ENCODE assay signal across 8 mouse cellular contexts in genomic region chr6:124414927-124415325, GRCm38 (mm10). TPM values are rescaled to one million over a fixed set of nuclear protein-coding genes. Genes with fewer than 3 reads are reported as not detected.
A peak's percentile ranks its signal among the peaks of the same experiment; 100 is the strongest.
DNase-seq lines count a peak whose midpoint lies in the region; ATAC-seq lines count a peak whose summit lies in the region.

Gene Pex5 (minus strand): TSS chr6:124415067.

- no peaks in the 10 kb centered on the region for H3K36me3 ChIP-seq in forebrain, embryonic 11.5 days (ENCODE audit: control insufficient read depth, insufficient read depth, low read length)
- peaks cover 6% of the 10 kb centered on the region; the same call in 1 of the 2 replicates for H3K36me3 ChIP-seq in heart, embryonic 16.5 days (ENCODE audit: control insufficient read depth, insufficient read depth)
- peaks cover 19% of the 10 kb centered on the region for H3K36me3 ChIP-seq in liver, embryonic 15.5 days (replicated peaks)
- H3K36me3 ChIP-seq in neural tube, embryonic 12.5 days = peaks cover 14% of the 10 kb centered on the region

- H3K4me2 ChIP-seq in forebrain, embryonic 11.5 days (ENCODE audit: low read depth, low read length, severe bottlenecking) = peak within 1 kb of the TSS; percentile 69
- H3K4me2 ChIP-seq in heart, embryonic 16.5 days (ENCODE audit: low read depth, low read length) = peak within 1 kb of the TSS; percentile 88
- H3K4me2 ChIP-seq in liver, embryonic 15.5 days = peak within 1 kb of the TSS; percentile 96
- H3K4me2 ChIP-seq in neural tube, embryonic 12.5 days (replicated peaks) = peak within 1 kb of the TSS; percentile 70

- DNase-seq in CD8-positive naive resting alpha-beta T cell, adult 2 months (ENCODE audit: low read depth in 2 of 2, low spot score in 2 of 2) = peak; percentile 75 to 83
- DNase-seq in c-Kit-positive CD71-negative TER-119-negative erythroid progenitor cells, embryonic 14.5 days (ENCODE audit: low read depth) = peak; percentile 86
- peak; percentile 96 for DNase-seq in forebrain, embryonic 11.5 days (ENCODE audit: low spot score)
- peak; percentile 98 to 99 for DNase-seq in kidney, postnatal 36 days
- peak; percentile 94 for DNase-seq in telencephalon, adult 2 months (ENCODE audit: low read depth, low spot score)

- ATAC-seq in forebrain, embryonic 11.5 days (replicated peaks; ENCODE audit: low FRiP score) = peak; percentile 96
- peak; percentile 97 for ATAC-seq in heart, embryonic 16.5 days (replicated peaks; ENCODE audit: extremely low read depth, insufficient read depth, low FRiP score)
- ATAC-seq in liver, embryonic 15.5 days (ENCODE audit: insufficient read depth) = peak; percentile 90
- ATAC-seq in neural tube, embryonic 12.5 days (ENCODE audit: low FRiP score, low read depth) = peak; percentile 96

- H3K4me1 ChIP-seq in forebrain, embryonic 11.5 days (replicated peaks; ENCODE audit: control insufficient read depth, insufficient read depth, low read length) = peaks cover 4% of the 10 kb centered on the region; the same call in 1 of the 2 replicates
- peaks cover 16% of the 10 kb centered on the region for H3K4me1 ChIP-seq in heart, embryonic 16.5 days (ENCODE audit: control insufficient read depth, insufficient read depth, low read length)
- H3K4me1 ChIP-seq in liver, embryonic 15.5 days (replicated peaks) = peaks cover 35% of the 10 kb centered on the region
- peaks cover 13% of the 10 kb centered on the region for H3K4me1 ChIP-seq in neural tube, embryonic 12.5 days

- H3K4me3 ChIP-seq in forebrain, embryonic 11.5 days (ENCODE audit: low read depth, low read length) = peak within 1 kb of the TSS; percentile 84
- H3K4me3 ChIP-seq in heart, embryonic 16.5 days (ENCODE audit: low read length) = peak within 1 kb of the TSS; percentile 94
- peak within 1 kb of the TSS; percentile 91 for H3K4me3 ChIP-seq in liver, embryonic 15.5 days (replicated peaks)
- peak within 1 kb of the TSS; percentile 95 for H3K4me3 ChIP-seq in neural tube, embryonic 12.5 days

- no peaks in the 10 kb centered on the region for H3K9me3 ChIP-seq in forebrain, embryonic 11.5 days (ENCODE audit: control insufficient read depth, low read length)
- H3K9me3 ChIP-seq in heart, embryonic 16.5 days (replicated peaks; ENCODE audit: control insufficient read depth, low read length) = no peaks in the 10 kb centered on the region
- H3K9me3 ChIP-seq in liver, embryonic 15.5 days (replicated peaks) = no peaks in the 10 kb centered on the region
- H3K9me3 ChIP-seq in neural tube, embryonic 12.5 days = no peaks in the 10 kb centered on the region

- H3K27me3 ChIP-seq in forebrain, embryonic 11.5 days (ENCODE audit: control insufficient read depth, insufficient read depth, low read length) = no peaks in the 10 kb centered on the region
- no peaks in the 10 kb centered on the region for H3K27me3 ChIP-seq in heart, embryonic 16.5 days (ENCODE audit: control insufficient read depth, insufficient read depth, low read length)
- no peaks in the 10 kb centered on the region for H3K27me3 ChIP-seq in liver, embryonic 15.5 days
- H3K27me3 ChIP-seq in neural tube, embryonic 12.5 days (replicated peaks) = no peaks in the 10 kb centered on the region

- H3K27ac ChIP-seq in forebrain, embryonic 11.5 days (ENCODE audit: low read depth, low read length) = peak within 1 kb of the TSS; percentile 31
- H3K27ac ChIP-seq in heart, embryonic 16.5 days (ENCODE audit: low read length) = peak within 1 kb of the TSS; percentile 95
- H3K27ac ChIP-seq in liver, embryonic 15.5 days (replicated peaks) = peak within 1 kb of the TSS; percentile 83
- H3K27ac ChIP-seq in neural tube, embryonic 12.5 days = peak within 1 kb of the TSS; percentile 57

- WGBS in forebrain, embryonic 11.5 days = under 1% methylated on average over 26 of the region's 36 CpGs
- WGBS in heart, embryonic 16.5 days = under 1% methylated on average over 33 of the region's 36 CpGs
- WGBS in liver, embryonic 15.5 days (ENCODE audit: insufficient replicate concordance) = under 1% methylated on average over 36 of the region's 36 CpGs
- WGBS in neural tube, embryonic 12.5 days = 1% methylated on average over 36 of the region's 36 CpGs

- peak within 1 kb of the TSS; percentile 77 for H3K9ac ChIP-seq in forebrain, embryonic 11.5 days (ENCODE audit: low read length)
- peak within 1 kb of the TSS; percentile 96 for H3K9ac ChIP-seq in heart, embryonic 16.5 days (ENCODE audit: low read length)
- peak within 1 kb of the TSS; percentile 93 for H3K9ac ChIP-seq in liver, embryonic 15.5 days
- H3K9ac ChIP-seq in neural tube, embryonic 12.5 days = peak within 1 kb of the TSS; percentile 88

RNA-seq across cellular contexts. Expression of gene Pex5, which starts in this region (rescaled TPM):
- polyA plus RNA-seq in forebrain, embryonic 11.5 days (2014; fragmentation: Nextera tagmentation; extraction: Ambion mirVana) = 46.9 and 49.9 TPM in 2 replicates
- polyA plus RNA-seq in heart, embryonic 16.5 days (2015; fragmentation: Nextera tagmentation; extraction: Ambion mirVana) = 28.8 and 31.6 TPM in 2 replicates
- 21.7 and 26.8 TPM in 2 replicates for polyA plus RNA-seq in liver, embryonic 15.5 days (2015; fragmentation: Nextera tagmentation; extraction: Ambion mirVana)
- 69.4 and 70.3 TPM in 2 replicates for polyA plus RNA-seq in neural tube, embryonic 12.5 days (2016; fragmentation: Nextera tagmentation; extraction: Ambion mirVana)

Comparison
In these comparisons a context has a peak if more than half of its experiments do, and no peak if none do; other contexts are left out.
1. Peak in every context shown above with its lines: DNase-seq, ATAC-seq, H3K4me3 ChIP-seq and H3K27ac ChIP-seq.
2. H3K27ac ChIP-seq: peak in every context shown above with its lines; median percentile 95 in heart, embryonic 16.5 days; 83 in liver, embryonic 15.5 days; 57 in neural tube, embryonic 12.5 days; 31 in forebrain, embryonic 11.5 days.